Mouse (Mus musculus) central nervous system, embryonic 18 days (tissue): ENCODE data around the gene Cnot9. TPM values are rescaled to one million over a fixed set of nuclear protein-coding genes. Genes with fewer than 3 reads are reported as not detected.

Experiments used
- polyA plus RNA-seq: library from polyadenylated mRNA; depleted of rRNA; stranded (reverse); fragments of >200 nt; gene quantifications from 2 replicates; pipeline ENCODE4 v1.2.3, GENCODE M21; 2012; rRNA removed

The Cnot9 gene
- 47.5 and 47.7 TPM in 2 replicates for polyA plus RNA-seq

DNA sequence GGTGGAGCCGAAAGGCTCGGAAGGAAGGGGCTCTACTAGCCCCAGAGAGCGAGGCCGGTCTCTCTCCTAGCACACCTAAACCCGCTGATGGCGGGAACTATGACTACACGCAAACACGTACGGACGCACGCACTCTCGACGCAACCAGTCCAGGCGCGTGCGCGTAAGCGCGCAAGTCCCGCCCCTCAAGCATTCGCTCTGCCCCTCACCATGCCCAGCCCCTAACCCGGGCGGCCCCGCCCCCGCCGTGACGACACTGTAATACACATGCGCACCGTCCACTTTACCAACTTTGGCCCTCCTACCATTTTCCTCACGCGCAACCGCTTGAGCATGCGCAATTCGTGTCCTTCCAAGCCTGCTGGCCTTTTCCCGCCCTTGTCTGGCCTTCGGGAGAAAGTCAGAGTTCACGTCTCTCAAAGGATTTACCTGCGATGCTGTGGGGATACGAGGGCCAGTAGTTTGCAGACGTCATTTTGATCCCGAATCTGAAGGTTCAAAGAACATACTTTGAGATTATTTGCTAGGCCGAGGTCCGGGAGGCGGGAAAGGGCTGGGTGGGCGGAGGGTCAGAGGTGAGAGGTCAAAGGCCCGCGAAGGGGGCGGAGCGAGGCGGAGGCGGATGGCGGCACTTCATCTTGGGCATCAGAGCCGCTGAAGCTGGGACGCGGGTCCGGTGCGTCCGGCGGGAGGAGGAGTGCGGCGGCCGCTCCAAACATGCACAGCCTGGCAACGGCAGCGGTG, at the start of gene Cnot9:
TSS of gene Cnot9 (plus strand) at position 338 of the 744 bp plus-strand sequence.

GRCm38 (mm10) chr1:74542451-74542961, 36.6 kb downstream of the Cnot9 start, which contains the start of gene Plcd4:
TSS of gene Plcd4 (plus strand) at chr1:74542888.

DNA sequence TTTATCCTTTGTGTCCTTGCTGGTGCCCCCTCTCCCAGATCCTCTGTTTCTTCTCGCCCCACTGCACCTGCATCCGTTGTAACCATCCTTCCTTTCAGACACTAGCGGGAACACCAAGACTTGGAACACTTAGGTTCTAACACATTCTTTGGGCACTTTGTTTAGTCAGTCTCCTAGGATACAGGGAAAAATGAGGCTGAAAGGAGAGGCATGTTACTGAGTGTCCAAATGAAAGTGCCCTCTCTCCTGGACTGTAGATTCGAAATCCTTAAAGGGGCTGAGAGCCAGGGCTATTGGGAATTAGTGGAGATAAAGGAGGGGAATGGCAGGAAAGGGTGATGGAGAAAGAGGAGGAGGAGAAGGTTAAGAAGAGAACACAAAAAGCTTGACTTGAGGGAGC, 38.3 kb downstream of the Cnot9 start, which contains the start of gene Usp37:
TSS of gene Usp37 (minus strand) at position 101 of the 400 bp plus-strand sequence.

Other genes starting within 250 kb of the Cnot9 start
- not detected in 2 replicates for gene Gpbar1, start 227.5 kb upstream of the Cnot9 start, polyA plus RNA-seq
- 164 and 172 TPM in 2 replicates for gene Aamp, start 221.3 kb upstream of the Cnot9 start, polyA plus RNA-seq
- gene Pnkd, start 221.1 kb upstream of the Cnot9 start, polyA plus RNA-seq, result 65.4 and 67.8 TPM in 2 replicates
- 5.6 and 7.7 TPM in 2 replicates for gene Tmbim1, start 200.4 kb upstream of the Cnot9 start, polyA plus RNA-seq
- gene Catip, start 143.9 kb upstream of the Cnot9 start, polyA plus RNA-seq, result 2.4 and 2.9 TPM in 2 replicates
- gene Slc11a1, start 130.9 kb upstream of the Cnot9 start, polyA plus RNA-seq, result 1.6 and 1.8 TPM in 2 replicates
- 18.5 and 21.3 TPM in 2 replicates for gene Ctdsp1, start 114.5 kb upstream of the Cnot9 start, polyA plus RNA-seq
- gene Vil1, start 96.7 kb upstream of the Cnot9 start, polyA plus RNA-seq, result 0.22 and 0.28 TPM in 2 replicates
- 5.5 and 7.0 TPM in 2 replicates for gene Plcd4, start 36.8 kb downstream of the Cnot9 start, polyA plus RNA-seq
- 10.5 and 12.4 TPM in 2 replicates for gene Usp37, start 38.2 kb downstream of the Cnot9 start, polyA plus RNA-seq
- gene Zfp142, start 82.2 kb downstream of the Cnot9 start, polyA plus RNA-seq, result 18.7 and 20.5 TPM in 2 replicates
- 29.7 and 30.6 TPM in 2 replicates for gene Bcs1l, start 82.2 kb downstream of the Cnot9 start, polyA plus RNA-seq
- 134 and 139 TPM in 2 replicates for gene Rnf25, start 95.3 kb downstream of the Cnot9 start, polyA plus RNA-seq
- gene Stk36, start 95.4 kb downstream of the Cnot9 start, polyA plus RNA-seq, result 17.6 and 19.2 TPM in 2 replicates
- 29.7 and 31.8 TPM in 2 replicates for gene Ttll4, start 155.7 kb downstream of the Cnot9 start, polyA plus RNA-seq
- gene Cyp27a1, start 207.5 kb downstream of the Cnot9 start, polyA plus RNA-seq, result 1.8 and 2.4 TPM in 2 replicates
- gene Prkag3, start 243.2 kb downstream of the Cnot9 start, polyA plus RNA-seq, result 0.04 and 0.44 TPM in 2 replicates